Mouse (Mus musculus) Muller cell, postnatal 12 days (primary cell): ENCODE measurements at regions not wholly inside any gene's neighbourhood (a gene's known extent, or its start where the extent isn't known, plus 50 kb on each side); places are given as distances from the start of the nearest gene placed in this dataset.

ENCODE experiments used
- DNase-seq: peaks from one replicate; pipeline ENCODE4 v3.0.0-alpha.2; 2015; ENCODE audit errors: inconsistent ontology term

DNA sequence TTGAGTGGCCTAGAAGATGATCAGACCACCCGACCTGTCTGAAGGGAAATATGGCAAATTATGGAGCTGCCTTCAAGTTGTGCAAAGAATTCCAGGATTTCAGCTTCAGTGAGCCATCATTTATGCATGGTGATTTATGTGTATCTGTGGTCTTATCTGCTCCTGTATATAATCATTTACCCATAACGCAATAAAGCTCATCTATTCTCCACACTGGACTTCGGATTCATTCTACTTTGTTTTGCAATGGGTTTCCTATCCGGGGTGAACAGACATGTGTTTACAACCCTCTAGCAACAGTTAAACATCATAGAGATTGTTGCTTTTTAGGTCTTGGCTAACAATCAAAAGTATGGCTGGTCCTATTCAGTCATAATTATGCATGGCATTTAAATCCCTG lies 145.1 kb downstream of the Pcdh10 start:
- DNase-seq, result no peak

GRCm38 (mm10) chr3:45547091-45547490 lies 168.9 kb downstream of the Pcdh10 start:
- DNase-seq, result no peak

DNA sequence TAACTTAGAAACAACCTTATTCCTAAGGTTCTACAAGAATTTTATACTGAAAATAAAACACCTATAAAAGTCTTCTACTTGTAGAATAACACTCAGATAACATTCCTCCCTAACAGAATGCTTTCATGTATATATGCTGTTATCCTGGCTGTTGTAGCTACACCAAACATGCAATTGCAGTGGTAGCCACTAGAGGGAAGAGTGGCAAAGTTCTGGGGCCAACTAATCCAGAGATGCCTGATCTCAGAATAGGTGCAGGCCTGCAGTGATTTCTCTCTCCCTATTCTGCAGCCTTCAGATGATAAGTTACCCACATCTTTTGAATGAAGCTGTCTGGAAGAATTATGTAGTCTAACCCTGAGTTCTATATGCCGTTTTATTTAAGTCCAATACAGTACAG lies 177.5 kb downstream of the Pcdh10 start:
- DNase-seq, result peak; percentile 16

GRCm38 (mm10) chr3:45572995-45573394 lies 194.8 kb downstream of the Pcdh10 start:
- DNase-seq, result no peak

DNA sequence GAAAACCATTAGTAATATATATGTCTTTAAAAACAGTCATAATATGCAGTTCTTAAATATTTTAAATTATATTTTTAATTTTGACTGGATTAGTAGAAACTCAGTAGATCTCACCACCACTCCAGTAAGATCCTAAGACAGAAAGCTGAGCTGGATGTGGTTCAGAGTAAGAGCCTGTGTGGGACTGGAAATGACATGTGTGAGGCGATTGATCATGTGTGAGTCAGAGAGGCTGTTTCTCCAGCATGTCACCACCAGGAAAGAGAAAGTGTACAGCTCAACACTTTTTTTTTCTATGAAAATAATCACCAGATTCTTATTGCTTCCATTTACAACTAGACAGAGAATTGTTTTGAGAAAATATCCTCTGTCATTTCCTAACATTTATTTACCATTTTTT lies 198.8 kb downstream of the Pcdh10 start:
- no peak for DNase-seq

DNA sequence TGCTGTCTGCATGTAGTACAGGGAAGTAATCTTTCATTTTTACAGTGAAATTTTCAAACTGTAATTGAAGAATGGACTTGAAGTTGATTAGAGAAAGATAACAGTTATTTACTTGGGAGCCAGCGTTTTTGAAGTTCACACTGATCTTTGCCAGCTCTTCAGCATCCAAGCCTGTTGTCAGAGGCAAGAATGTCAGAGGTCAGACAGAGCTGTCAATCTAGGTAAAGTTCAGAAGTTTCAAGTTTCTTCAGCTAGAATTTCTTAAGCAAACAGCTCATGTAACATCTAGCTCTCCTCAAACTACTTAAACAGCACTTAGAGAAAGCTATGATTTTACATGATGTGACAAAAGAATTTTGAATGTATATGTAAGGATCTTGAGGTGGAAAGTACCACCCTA lies 215.4 kb downstream of the Pcdh10 start:
- DNase-seq, result no peak

DNA sequence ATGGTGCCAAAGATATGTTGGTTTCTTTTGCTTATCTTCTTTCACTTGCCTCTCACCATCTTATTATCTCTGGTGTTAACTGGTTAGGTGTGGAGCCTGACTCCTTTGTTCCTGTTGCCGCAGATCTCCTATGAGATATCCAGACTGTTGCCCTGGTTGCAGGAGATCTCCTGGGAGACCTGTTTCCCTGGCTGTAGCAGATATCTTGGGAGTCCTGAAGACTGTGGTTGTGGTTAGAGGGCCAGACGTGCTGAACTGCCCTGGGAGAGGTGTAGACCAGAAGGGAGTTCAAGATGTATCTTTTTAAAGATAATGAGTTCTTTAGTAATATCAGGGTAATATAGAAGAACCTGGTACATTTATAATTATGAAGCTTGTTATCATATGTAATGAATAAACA lies 224.1 kb downstream of the Pcdh10 start:
- no peak for DNase-seq

GRCm38 (mm10) chr3:45603151-45603550 lies 225.0 kb downstream of the Pcdh10 start:
- no peak for DNase-seq

- no peak for DNase-seq
Observed at GRCm38 (mm10) chr3:45620729-45621128, 242.5 kb downstream of the Pcdh10 start.

DNA sequence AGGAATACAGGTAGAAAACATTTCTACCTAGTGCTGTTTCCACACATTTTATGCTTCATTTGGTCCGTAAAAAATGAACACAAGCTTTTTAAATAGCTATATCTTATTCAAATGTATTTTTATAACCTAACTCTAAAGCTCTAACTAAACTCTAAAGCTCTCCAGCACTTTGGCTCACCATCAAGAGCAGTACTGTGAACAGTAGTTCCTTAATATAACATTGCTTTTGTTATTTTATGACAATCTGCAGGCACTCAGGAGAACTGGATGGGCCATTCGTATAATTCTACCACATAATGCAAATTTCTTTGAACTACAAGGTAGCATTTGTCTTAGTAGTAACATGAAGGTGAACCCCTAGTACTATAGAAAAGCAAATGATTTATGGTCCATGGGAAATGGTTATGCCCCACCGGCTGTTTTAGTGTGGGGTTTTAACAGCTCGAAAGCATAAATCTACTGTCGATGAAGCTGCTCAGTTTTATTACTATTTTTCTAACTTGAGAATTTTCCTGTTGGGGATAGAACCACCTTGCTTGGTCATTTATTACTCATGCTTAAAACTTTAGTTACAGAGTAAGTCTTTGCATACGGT lies 267.8 kb downstream of the Pcdh10 start:
- no peak for DNase-seq

GRCm38 (mm10) chr3:45649361-45649760 lies 271.2 kb downstream of the Pcdh10 start:
- DNase-seq, result no peak

DNA sequence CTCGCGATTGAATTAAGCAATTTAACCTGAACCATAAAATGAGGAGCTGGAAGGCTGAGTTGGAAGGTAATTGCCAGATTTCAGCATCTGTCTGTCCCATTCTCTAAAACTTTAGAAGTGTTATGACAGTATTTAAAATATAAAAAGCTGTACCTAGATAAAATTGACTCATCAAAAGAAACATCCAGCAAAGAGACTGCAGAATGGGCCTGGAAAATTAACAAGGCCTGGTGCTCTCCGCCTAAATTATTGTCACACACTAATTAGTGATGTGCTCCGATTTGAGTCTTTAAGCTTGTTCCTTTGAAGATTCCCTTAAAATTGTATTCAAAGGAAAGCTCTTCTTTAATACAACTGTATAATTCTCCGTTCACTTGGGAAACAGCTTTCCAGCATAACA lies 278.8 kb downstream of the Pcdh10 start:
- DNase-seq, result no peak

- DNase-seq, result no peak
Observed at GRCm38 (mm10) chr3:45658093-45658776, 280.0 kb downstream of the Pcdh10 start.

GRCm38 (mm10) chr3:45659052-45659451 lies 280.9 kb downstream of the Pcdh10 start:
- DNase-seq, result no peak

DNA sequence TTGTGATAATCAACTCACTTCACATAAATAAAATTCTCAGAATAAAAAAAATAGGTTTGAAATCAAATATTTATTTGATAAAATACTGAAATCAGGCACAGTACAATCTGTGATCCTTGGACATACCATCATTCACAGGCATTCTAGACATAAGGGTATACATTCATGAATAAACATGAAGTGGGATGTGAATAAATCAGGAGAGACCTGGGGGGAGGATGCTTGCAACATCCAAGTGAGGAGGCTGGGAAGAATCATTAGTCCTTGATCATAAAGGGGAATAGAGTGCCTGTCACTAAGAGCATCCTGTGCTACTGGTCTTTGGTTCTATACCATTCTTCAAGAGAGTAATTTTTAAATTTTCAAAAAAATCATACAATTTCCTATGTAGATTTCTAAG lies 292.2 kb downstream of the Pcdh10 start:
- no peak for DNase-seq

GRCm38 (mm10) chr3:45677672-45678071 lies 299.5 kb downstream of the Pcdh10 start:
- no peak for DNase-seq

- DNase-seq, result no peak
Observed at GRCm38 (mm10) chr3:45681410-45681809, 303.2 kb downstream of the Pcdh10 start.

GRCm38 (mm10) chr3:45707891-45708290 lies 329.7 kb downstream of the Pcdh10 start:
- DNase-seq, result no peak
